ENCODE assay signal across 20 mouse cellular contexts in genomic region chr2:170903367-170903766, GRCm38 (mm10).
DNase-seq lines count a peak whose midpoint lies in the region; ATAC-seq and TF ChIP-seq lines count a peak whose summit lies in the region.
"Had no signal": no experiment of that assay in that cellular context is flagged by ENCODE, and none has a peak within 500 bp of the region (broad histone marks: within the 10 kb centered on the region; RNA-seq: fewer than 3 reads in every experiment).

No protein-coding gene starts in this region.

- no peak overlapping the region for H3K27ac ChIP-seq in neural tube, embryonic 15.5 days (replicated peaks)
- peak overlapping the region; percentile 80 for H3K27ac ChIP-seq in forebrain, embryonic 10.5 days
- no peak overlapping the region for H3K27ac ChIP-seq in forebrain, postnatal 0 days (ENCODE audit: low read depth, low read length)
- no peak overlapping the region for H3K27ac ChIP-seq in lung, postnatal 0 days (ENCODE audit: low read length)
- H3K27ac ChIP-seq in kidney, embryonic 14.5 days (ENCODE audit: low read depth, low read length), result no peak overlapping the region
- H3K27ac ChIP-seq: embryonic facial prominence, embryonic 15.5 days; gastrocnemius, adult 2 months; heart, embryonic 13.5 days; hindbrain, embryonic 14.5 days; liver, embryonic 15.5 days; neural tube, embryonic 13.5 days had no signal

- TF ChIP-seq CTCF in forebrain, postnatal 0 days (IDR thresholded peaks at IDR 0.05; ENCODE audit: low read depth), result peak; percentile 47
- TF ChIP-seq CTCF in lung, postnatal 0 days (IDR thresholded peaks at IDR 0.05), result no peak

- H3K27me3 ChIP-seq in neural tube, embryonic 15.5 days (replicated peaks), result no peaks in the 10 kb centered on the region
- H3K27me3 ChIP-seq in forebrain, embryonic 10.5 days (ENCODE audit: poor library complexity, severe bottlenecking), result no peaks in the 10 kb centered on the region
- no peaks in the 10 kb centered on the region for H3K27me3 ChIP-seq in forebrain, postnatal 0 days (ENCODE audit: insufficient read depth, low read length)
- no peaks in the 10 kb centered on the region for H3K27me3 ChIP-seq in lung, postnatal 0 days (replicated peaks; ENCODE audit: insufficient read depth, low read length)
- no peaks in the 10 kb centered on the region for H3K27me3 ChIP-seq in kidney, embryonic 14.5 days (ENCODE audit: control insufficient read depth, insufficient read depth, low read length)
- H3K27me3 ChIP-seq: embryonic facial prominence, embryonic 15.5 days; heart, embryonic 13.5 days; liver, embryonic 15.5 days; neural tube, embryonic 13.5 days had no signal

- no peak overlapping the region for H3K4me2 ChIP-seq in neural tube, embryonic 15.5 days
- no peak overlapping the region for H3K4me2 ChIP-seq in forebrain, postnatal 0 days (ENCODE audit: low read depth)
- no peak overlapping the region for H3K4me2 ChIP-seq in lung, postnatal 0 days (replicated peaks; ENCODE audit: low read depth, low read length)
- no peak overlapping the region for H3K4me2 ChIP-seq in kidney, embryonic 14.5 days (replicated peaks; ENCODE audit: low read depth, low read length)
- H3K4me2 ChIP-seq: embryonic facial prominence, embryonic 15.5 days; heart, embryonic 13.5 days; liver, embryonic 15.5 days had no signal

- H3K36me3 ChIP-seq in neural tube, embryonic 15.5 days, result no peaks in the 10 kb centered on the region
- no peaks in the 10 kb centered on the region for H3K36me3 ChIP-seq in forebrain, embryonic 10.5 days (replicated peaks)
- H3K36me3 ChIP-seq in forebrain, postnatal 0 days (ENCODE audit: insufficient read depth), result no peaks in the 10 kb centered on the region
- H3K36me3 ChIP-seq in lung, postnatal 0 days (ENCODE audit: insufficient read depth, low read length), result no peaks in the 10 kb centered on the region
- no peaks in the 10 kb centered on the region for H3K36me3 ChIP-seq in kidney, embryonic 14.5 days (ENCODE audit: control insufficient read depth, insufficient read depth, low read length)
- H3K36me3 ChIP-seq: embryonic facial prominence, embryonic 15.5 days; heart, embryonic 13.5 days; liver, embryonic 15.5 days; neural tube, embryonic 13.5 days had no signal

- ATAC-seq in neural tube, embryonic 15.5 days (ENCODE audit: low FRiP score), result no peak
- ATAC-seq in forebrain, postnatal 0 days, result no peak
- no peak for ATAC-seq in lung, postnatal 0 days
- ATAC-seq in kidney, embryonic 14.5 days (ENCODE audit: low FRiP score, low TSS enrichment), result no peak
- ATAC-seq: activated CD4-positive, CD25-positive, alpha-beta regulatory T cell, adult 4 months; intestine, embryonic 16.5 days had no signal

- peaks cover 3% of the 10 kb centered on the region; the same call in 1 of the 2 replicates for H3K9me3 ChIP-seq in neural tube, embryonic 15.5 days (replicated peaks)
- H3K9me3 ChIP-seq in forebrain, embryonic 10.5 days, result peaks cover 7% of the 10 kb centered on the region; the same call in 1 of the 2 replicates
- H3K9me3 ChIP-seq in forebrain, postnatal 0 days (ENCODE audit: low read length), result no peaks in the 10 kb centered on the region
- H3K9me3 ChIP-seq in lung, postnatal 0 days (ENCODE audit: low read length), result no peaks in the 10 kb centered on the region
- peaks cover 7% of the 10 kb centered on the region; the same call in 1 of the 2 replicates for H3K9me3 ChIP-seq in kidney, embryonic 14.5 days (ENCODE audit: control insufficient read depth, low read length)
- H3K9me3 ChIP-seq: embryonic facial prominence, embryonic 15.5 days; heart, embryonic 13.5 days; neural tube, embryonic 13.5 days had no signal

- peak; percentile 3 for DNase-seq in neural tube, embryonic 10.5 days (ENCODE audit: extremely low spot score, low spot score)
- no peak for DNase-seq in forebrain, embryonic 10.5 days (ENCODE audit: extremely low spot score, low spot score)
- DNase-seq in forebrain, postnatal 0 days, result no peak
- no peak for DNase-seq in gastrocnemius, adult 8-10 months (ENCODE audit: low spot score in 2 of 2)
- DNase-seq in lung, postnatal 0 days (ENCODE audit: low spot score), result no peak
- DNase-seq: adrenal gland, postnatal 14 days; cerebellum, adult 18-20 months; cerebellum, postnatal 36 days; gastrocnemius, adult 2 months; thymus, adult 18-20 months; thymus, postnatal 4 days had no signal

- TF ChIP-seq EP300 in lung, postnatal 0 days (IDR thresholded peaks at IDR 0.05), result no peak

- 97% methylated on average over 9 of the region's 9 CpGs for WGBS in neural tube, embryonic 15.5 days
- 98% methylated on average over 9 of the region's 9 CpGs for WGBS in forebrain, embryonic 10.5 days
- 94% methylated on average over 9 of the region's 9 CpGs for WGBS in forebrain, postnatal 0 days
- WGBS in lung, postnatal 0 days, result 91% methylated on average over 9 of the region's 9 CpGs
- WGBS in kidney, embryonic 14.5 days, result 95% methylated on average over 9 of the region's 9 CpGs

- H3K4me1 ChIP-seq in neural tube, embryonic 15.5 days, result peaks cover 18% of the 10 kb centered on the region
- H3K4me1 ChIP-seq in forebrain, embryonic 10.5 days, result peaks cover 28% of the 10 kb centered on the region
- 0 out of 2 replicates have a peak, but pooled peaks cover 5% of the 10 kb centered on the region for H3K4me1 ChIP-seq in forebrain, postnatal 0 days (ENCODE audit: insufficient read depth)
- no peaks in the 10 kb centered on the region for H3K4me1 ChIP-seq in lung, postnatal 0 days (ENCODE audit: insufficient read depth, low read depth, low read length)
- no peaks in the 10 kb centered on the region for H3K4me1 ChIP-seq in kidney, embryonic 14.5 days (ENCODE audit: control insufficient read depth, insufficient read depth, low read length)
- H3K4me1 ChIP-seq: heart, embryonic 13.5 days; liver, embryonic 15.5 days had no signal

- H3K4me3 ChIP-seq in neural tube, embryonic 15.5 days (replicated peaks), result no peak overlapping the region
- no peak overlapping the region for H3K4me3 ChIP-seq in forebrain, embryonic 10.5 days
- H3K4me3 ChIP-seq in forebrain, postnatal 0 days (ENCODE audit: low read depth, low read length), result no peak overlapping the region
- H3K4me3 ChIP-seq in lung, postnatal 0 days (ENCODE audit: low read depth, low read length), result no peak overlapping the region
- no peak overlapping the region for H3K4me3 ChIP-seq in kidney, embryonic 14.5 days (ENCODE audit: low read length)
- H3K4me3 ChIP-seq: embryonic facial prominence, embryonic 15.5 days; gastrocnemius, adult 2 months; heart, embryonic 13.5 days; liver, embryonic 15.5 days; neural tube, embryonic 13.5 days had no signal

- H3K9ac ChIP-seq in neural tube, embryonic 15.5 days (replicated peaks), result no peak overlapping the region
- no peak overlapping the region for H3K9ac ChIP-seq in forebrain, postnatal 0 days
- no peak overlapping the region for H3K9ac ChIP-seq in lung, postnatal 0 days (replicated peaks; ENCODE audit: low read depth)
- no peak overlapping the region for H3K9ac ChIP-seq in kidney, embryonic 14.5 days (ENCODE audit: low read depth, low read length)
- H3K9ac ChIP-seq: embryonic facial prominence, embryonic 15.5 days; heart, embryonic 13.5 days; hindbrain, embryonic 14.5 days; liver, embryonic 15.5 days; neural tube, embryonic 13.5 days had no signal
